Mouse (Mus musculus) brain, embryonic 14.5 days (tissue): ENCODE data around the gene Dhx30. TPM values are rescaled to one million over a fixed set of nuclear protein-coding genes. Genes with fewer than 3 reads are reported as not detected.
A peak's percentile ranks its signal among the peaks of the same experiment; 100 is the strongest.
"Not testable (repeated sequence)": the region's sequence is repeated elsewhere in the genome, so short reads cannot be mapped to it uniquely, and the experiment has no call there.

Source experiments
- DNase-seq: peaks from one replicate; pipeline ENCODE4 v3.0.0-alpha.2; 2011; ENCODE audit warnings: low read depth
- CTCF ChIP-seq: fragments of 200-500 bp; IDR thresholded peaks from 2 replicates; pipeline ENCODE4 v1.5.1; 2012; ENCODE audit warnings: inconsistent platforms, mild to moderate bottlenecking, moderate library complexity, borderline replicate concordance; ENCODE audit not compliant: insufficient read depth, insufficient read length; ENCODE audit errors: extremely low read depth
- POLR2A ChIP-seq: fragments of 200-500 bp; IDR thresholded peaks from 2 replicates; pipeline ENCODE4 v1.6.1; 2012; ENCODE audit warnings: mild to moderate bottlenecking, inconsistent platforms, borderline replicate concordance; ENCODE audit not compliant: poor library complexity, insufficient read depth, insufficient read length, severe bottlenecking; ENCODE audit errors: extremely low read depth
- polyA plus RNA-seq: library from polyadenylated mRNA; depleted of rRNA; stranded (reverse); fragments of >200 nt; gene quantifications from 2 replicates; pipeline ENCODE4 v1.2.3, GENCODE M21; 2012; rRNA removed

Gene Dhx30
- 192 and 231 TPM in 2 replicates for polyA plus RNA-seq

- TF ChIP-seq CTCF (no peak), POLR2A (no peak)
- no peak for DNase-seq
Measured at GRCm38 (mm10) chr9:110117779-110118139, at the start of gene Dhx30. Gene Dhx30, minus strand, starts transcription at chr9:110117830.

- TF ChIP-seq CTCF (no peak), POLR2A (no peak)
Measured at GRCm38 (mm10) chr9:110163071-110163470, 45.4 kb upstream of the Dhx30 start.

GRCm38 (mm10) chr9:110162441-110162840 is 44.8 kb upstream of the Dhx30 start:
- TF ChIP-seq POLR2A: no peak
- no peak for TF ChIP-seq CTCF
- no peak for DNase-seq

More at GRCm38 (mm10) chr9:110163071-110163470, 45.4 kb upstream of the Dhx30 start:
- DNase-seq: no peak

- not testable (repeated sequence) for DNase-seq
Measured at GRCm38 (mm10) chr9:110160486-110160885, 42.9 kb upstream of the Dhx30 start.

GRCm38 (mm10) chr9:110159036-110159435 is 41.4 kb upstream of the Dhx30 start:
- TF ChIP-seq CTCF (no peak), POLR2A (no peak)
- no peak for DNase-seq

GRCm38 (mm10) chr9:110148598-110148997 is 31.0 kb upstream of the Dhx30 start:
- DNase-seq: no peak
- TF ChIP-seq CTCF (no peak), POLR2A (no peak)

GRCm38 (mm10) chr9:110142097-110142496 is 24.5 kb upstream of the Dhx30 start:
- DNase-seq: no peak
- no peak for TF ChIP-seq POLR2A
- no peak for TF ChIP-seq CTCF

GRCm38 (mm10) chr9:110139119-110139518 is 21.5 kb upstream of the Dhx30 start:
- TF ChIP-seq POLR2A (no peak), CTCF (no peak)
- no peak for DNase-seq

- TF ChIP-seq POLR2A (no peak), CTCF (peak; percentile 36; the same call in 1 of the 2 replicates)
- DNase-seq: no peak
Measured at GRCm38 (mm10) chr9:110134176-110134575, 16.5 kb upstream of the Dhx30 start.

DNA sequence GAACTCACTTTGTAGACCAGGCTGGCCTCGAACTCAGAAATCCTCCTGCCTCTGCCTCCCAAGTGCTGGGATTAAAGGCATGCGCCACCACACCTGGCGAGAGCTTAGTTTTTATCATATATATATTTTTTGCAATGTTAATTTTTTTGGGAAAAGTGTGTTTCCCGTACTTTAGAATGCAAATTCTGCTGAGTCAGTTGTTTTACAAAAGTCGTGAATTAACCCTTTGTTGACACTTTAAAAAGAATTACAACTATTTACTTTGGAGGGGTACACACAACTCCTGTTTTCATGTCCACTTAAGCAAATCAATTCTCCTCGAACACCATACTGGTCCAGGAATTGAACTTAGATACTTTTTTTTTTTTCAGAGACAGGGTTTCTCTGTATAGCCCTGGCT is 15.3 kb upstream of the Dhx30 start:
- DNase-seq: no peak
- TF ChIP-seq POLR2A (no peak), CTCF (no peak)

GRCm38 (mm10) chr9:110132201-110132605 is 14.6 kb upstream of the Dhx30 start:
- no peak for TF ChIP-seq POLR2A
- TF ChIP-seq CTCF: no peak
- DNase-seq: peak; percentile 64

GRCm38 (mm10) chr9:110131525-110132197 is 14.0 kb upstream of the Dhx30 start:
- DNase-seq: peak; percentile 99
- peak; percentile 98 for TF ChIP-seq POLR2A
- no peak for TF ChIP-seq CTCF
